Mouse (Mus musculus) lung, postnatal 36 days (tissue): ENCODE measurements around the gene Zkscan4.

Experiments used
- DNase-seq: peaks from one replicate; pipeline ENCODE4 v3.0.0; 2022; ENCODE audit warnings: mixed read lengths

The Zkscan4 gene

GRCm38 (mm10) chr13:21530136-21530535, 51.4 kb downstream of the Zkscan4 start:
- DNase-seq: no peak

- DNase-seq: peak; percentile 92
Observed at GRCm38 (mm10) chr13:21530781-21531201, 52.1 kb downstream of the Zkscan4 start, which contains the start of gene Zkscan8. Gene Zkscan8, minus strand, starts transcription at chr13:21531120.
